Mouse (Mus musculus) ovary, postnatal 36 days (tissue): ENCODE results near the gene Pgp.
A peak's percentile ranks its signal among the peaks of the same experiment; 100 is the strongest.

ENCODE experiments used
- DNase-seq: peaks from one replicate; pipeline ENCODE4 v3.0.0; 2022; ENCODE audit warnings: low spot score, mixed read lengths

Pgp gene

DNA sequence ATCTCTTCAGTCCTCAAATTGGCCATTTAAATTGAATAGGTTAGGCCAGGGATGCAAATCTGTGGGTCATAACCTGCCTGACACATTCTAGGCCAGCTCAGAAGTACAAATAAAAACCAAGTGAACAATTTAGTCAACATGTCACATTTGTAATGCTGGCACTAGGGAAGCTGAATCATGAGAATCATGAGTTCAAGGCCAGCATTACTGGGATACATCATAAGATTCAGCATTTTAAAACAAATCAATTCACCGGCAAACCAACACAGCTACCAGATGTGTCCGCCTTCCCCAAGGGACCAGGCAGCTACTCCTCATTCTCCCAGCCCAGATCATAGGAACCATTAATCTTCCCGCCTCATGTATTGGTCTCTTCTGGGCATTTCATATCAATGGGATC, 13.3 kb downstream of the Pgp start:
- DNase-seq = no peak

DNA sequence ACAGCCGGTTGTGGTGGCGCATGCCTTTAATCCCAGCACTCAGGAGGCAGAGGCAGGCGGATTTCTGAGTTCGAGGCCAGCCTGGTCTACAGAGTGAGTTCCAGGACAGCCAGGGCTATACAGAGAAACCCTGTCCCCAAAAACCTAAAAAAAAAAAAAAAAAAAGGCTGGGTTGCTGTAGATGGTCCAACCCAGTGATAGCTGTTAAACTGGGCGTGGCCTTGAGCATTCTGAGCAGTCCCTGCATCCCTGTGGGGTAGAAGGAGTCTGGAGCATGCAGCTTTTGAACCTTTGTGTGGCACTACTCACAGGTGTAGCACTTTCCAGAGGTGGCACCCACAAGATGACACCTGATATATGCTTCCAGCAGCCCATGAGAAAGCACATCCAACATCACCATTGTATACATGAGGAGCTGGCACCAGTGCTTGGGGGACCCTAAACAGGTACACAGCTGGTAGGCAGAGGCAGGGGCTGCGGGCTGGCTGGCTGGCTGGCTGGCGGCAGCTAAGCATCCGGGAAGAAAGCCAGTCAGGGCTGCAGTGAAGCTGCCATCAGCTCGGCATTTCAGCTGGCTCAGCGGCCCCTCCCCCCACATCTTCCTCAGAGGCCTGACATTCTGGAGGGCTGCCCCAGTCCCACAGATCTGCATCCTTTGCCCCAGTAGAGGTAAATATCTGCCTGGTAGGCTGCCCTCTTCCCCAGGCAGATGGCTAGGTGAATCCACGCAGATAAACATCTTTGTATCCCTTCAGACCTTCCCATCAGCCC, 15.1 kb downstream of the Pgp start:
- no peak for DNase-seq

DNA sequence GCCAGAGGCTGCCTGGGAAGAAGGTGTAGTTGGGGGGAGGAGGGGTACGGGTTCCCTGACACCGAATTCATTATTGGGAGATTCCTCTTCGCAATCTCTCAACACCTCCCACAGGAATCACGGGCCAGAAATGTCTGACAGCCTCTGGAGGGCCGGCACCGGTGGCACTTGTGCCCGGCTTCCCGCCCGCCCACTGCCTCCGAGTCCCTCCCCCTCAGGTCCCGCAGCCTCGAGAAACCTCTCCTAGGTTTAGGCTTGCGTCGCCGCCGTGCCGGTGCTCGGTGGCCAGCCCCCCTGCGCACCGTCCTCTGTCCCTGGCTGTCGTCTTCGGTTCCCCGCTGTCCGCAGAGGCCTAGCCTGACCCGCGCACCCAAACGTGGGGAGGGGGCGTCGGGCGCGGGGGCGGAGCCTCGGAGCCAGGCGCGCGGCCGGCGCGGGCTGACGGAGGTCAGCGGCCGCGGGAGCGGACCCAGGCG, 18.0 kb downstream of the Pgp start, which contains the start of gene Caskin1:
TSS of gene Caskin1 (plus strand) at position 416 of the 476 bp plus-strand sequence.
- DNase-seq = peak; percentile 40

DNA sequence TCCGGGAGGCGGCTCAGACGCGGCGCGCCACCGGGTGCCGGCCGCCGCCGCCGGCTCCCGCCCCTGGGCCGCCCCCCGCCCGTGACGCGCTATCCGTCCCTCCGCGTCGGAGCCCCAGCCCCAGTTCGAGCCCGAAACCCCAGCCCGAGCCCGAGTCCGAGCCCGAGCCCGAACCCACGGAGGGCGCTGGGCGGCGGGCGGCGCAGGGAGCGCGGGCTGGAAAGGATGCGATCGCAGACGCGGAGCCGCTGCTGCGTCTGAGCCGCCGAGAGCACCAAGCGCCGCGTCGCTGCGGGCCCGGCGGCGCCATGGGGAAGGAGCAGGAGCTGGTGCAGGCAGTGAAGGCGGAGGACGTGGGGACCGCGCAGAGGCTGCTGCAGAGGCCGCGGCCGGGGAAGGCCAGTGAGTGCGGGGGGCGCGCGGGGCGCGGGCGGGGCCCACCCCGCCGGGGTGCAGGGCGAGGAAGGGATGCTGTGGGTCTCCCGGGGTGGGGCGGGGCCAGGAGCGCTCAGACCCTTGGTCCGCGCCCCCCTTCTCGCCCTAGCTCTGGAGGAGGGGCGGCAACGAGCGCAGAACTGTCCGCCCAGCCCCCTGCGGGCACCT, 18.6 kb downstream of the Pgp start:
- DNase-seq = peak; percentile 53

DNA sequence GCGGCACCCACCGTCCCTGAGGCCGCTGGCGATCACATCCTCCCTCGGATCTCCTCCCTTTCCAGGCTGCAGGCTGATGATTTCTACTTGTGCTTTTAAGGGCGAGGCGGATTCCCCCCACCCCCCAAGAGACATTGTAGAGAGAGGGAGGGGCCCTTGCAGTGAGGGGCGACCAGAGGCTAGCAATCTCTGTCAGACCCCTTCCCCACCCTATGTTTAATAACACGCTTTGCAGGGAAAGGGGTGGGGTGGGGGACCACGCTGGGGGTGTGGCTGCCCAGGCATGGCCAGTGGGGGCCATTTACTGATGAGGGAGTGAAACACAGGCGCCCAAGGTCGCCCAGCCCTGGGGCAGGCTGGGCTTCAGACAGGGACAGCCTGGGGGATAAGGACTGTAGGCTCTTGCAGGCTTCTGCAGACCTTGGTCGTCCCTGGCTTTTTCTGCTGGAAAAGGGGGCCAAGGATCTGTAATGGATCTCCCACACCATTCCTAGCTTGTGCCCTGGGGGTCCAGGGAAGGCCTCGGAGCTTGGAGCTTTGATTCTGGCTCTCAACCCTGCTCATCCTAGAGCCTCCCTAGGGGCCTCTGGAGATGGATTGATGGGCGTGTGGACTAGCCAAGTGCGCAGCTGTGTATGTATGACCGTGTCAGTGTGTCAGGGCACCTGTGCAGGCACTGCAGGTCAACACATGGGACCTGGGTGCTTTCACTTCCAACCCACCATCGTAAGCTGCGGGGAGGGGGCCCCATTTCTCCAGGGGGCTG, 19.3 kb downstream of the Pgp start:
- peak; percentile 66 for DNase-seq

DNA sequence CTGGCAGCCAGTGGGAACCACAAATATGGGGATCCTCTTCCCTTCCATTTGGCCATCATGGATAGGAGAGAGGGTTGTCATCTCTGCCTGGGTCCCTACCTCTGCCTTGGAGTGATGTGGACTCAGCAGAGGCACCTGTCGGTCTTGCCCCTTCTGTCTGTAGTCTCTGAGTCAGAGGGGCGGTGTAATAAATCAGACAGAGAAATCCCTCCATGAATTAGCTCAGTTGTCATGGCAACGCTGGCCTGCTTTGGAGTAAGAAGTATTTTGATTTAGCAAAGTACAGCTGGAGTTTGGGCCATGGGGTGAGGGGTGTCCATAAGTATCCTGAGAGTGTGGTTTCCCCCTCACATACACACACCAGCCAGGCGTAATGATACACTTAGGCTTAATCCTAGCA, 20.2 kb downstream of the Pgp start:
- DNase-seq = no peak

DNA sequence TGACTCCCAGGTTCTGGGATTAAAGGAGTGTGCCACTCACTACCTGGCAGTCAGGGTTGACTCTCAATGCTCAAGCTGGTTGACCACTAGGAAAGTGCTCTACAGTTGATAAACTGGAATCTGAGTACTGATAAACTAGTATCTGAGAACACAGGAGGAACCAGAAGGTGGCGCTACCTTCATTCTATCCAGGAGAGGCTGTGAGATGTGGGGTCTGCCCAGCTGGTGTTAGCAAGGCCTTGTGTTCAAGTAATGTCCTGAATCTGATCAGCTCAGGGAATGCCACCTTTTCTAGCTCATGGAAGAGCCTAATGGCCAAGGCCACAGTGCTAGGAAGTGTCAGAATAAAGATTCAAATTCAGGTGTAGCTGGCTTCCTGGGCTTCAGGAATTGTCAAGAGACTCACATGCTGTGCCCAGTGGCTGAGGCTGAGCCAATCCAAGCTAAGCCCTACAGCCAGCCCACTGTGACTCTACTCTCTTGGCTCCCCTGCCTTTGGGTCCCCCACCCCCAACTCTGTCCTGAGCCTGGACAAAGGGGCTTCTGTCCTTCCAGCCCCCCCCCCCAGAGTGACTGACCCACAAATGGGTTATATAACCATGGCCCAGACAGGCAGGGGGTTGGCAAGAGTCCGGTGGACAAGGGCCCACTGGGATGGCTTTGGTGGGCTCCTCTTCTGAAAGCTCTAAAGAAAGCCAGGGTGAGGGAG, 24.6 kb downstream of the Pgp start:
- no peak for DNase-seq

DNA sequence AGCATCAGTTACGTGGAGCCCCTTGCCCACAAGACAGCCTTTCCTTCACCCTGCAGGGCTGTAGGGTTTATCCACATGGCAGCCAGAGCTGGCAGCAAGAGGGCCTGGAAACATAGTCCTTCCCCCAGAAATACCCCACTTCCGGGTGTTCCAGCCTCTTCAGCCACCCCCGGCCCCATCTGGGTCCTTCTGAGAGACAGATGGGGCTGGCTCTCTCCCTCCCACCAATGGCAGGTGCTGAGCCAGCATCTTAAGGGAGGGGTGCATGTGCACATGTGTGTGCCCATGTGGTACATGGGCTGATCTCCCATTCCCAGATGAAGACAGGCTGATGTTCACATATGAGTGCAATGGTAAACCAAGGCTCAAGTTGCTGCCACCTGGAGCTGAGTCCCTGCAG, 25.3 kb downstream of the Pgp start:
- no peak for DNase-seq

DNA sequence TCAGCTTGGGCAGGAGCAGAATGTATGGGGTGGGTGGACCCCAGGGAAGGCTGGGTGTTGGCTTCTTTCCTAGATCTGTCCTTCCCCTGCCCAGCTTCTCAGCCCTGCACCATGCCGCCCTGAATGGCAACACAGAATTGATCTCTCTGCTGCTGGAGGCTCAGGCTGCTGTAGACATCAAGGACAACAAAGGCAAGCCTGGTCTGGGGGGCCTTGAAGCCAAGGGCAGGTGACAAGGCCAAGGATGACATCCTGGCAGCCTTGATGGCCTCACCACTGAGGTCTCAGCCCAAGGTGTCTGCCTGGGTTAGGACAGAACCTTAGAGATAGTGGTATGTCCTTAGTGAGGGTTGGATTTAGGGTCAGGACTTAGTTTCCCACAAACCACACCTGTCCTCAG, 25.8 kb downstream of the Pgp start:
- DNase-seq = no peak

DNA sequence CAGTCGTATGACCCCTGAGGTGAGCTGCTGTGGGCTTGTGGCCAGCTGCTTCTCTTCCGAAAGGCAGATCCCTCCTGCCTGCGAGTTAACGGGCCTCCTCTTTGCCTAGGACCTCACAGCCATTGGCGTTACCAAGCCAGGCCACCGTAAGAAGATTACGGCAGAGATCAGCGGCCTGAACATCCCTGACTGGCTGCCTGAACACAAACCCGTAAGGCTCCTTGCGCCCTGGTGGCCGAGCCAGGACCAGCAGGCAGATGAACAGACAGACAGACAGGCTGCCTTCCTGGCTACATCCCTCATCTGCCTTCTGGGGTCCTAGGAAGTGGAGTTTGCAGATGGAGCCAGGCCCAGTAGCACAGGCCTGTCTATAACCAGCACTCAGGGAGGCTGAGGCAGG, 32.0 kb downstream of the Pgp start:
- no peak for DNase-seq

DNA sequence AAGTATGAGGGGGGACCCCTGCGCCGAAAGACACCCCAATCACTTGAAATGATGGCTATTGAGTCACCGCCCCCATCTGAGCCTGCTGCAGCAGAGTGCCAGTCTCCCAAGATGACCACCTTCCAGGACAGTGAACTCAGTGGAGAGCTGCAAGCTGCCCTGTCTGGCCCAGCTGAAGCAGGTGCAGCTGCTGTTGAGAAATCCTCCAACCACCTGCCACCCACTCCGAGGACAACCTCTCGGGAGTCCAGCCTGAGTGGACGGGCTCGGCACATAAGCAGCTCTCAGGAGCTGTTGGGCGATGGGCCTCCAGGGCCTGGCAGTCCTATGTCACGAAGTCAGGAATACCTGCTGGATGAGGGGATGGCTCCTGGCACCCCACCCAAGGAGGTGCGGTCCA, 33.9 kb downstream of the Pgp start:
- DNase-seq = no peak

DNA sequence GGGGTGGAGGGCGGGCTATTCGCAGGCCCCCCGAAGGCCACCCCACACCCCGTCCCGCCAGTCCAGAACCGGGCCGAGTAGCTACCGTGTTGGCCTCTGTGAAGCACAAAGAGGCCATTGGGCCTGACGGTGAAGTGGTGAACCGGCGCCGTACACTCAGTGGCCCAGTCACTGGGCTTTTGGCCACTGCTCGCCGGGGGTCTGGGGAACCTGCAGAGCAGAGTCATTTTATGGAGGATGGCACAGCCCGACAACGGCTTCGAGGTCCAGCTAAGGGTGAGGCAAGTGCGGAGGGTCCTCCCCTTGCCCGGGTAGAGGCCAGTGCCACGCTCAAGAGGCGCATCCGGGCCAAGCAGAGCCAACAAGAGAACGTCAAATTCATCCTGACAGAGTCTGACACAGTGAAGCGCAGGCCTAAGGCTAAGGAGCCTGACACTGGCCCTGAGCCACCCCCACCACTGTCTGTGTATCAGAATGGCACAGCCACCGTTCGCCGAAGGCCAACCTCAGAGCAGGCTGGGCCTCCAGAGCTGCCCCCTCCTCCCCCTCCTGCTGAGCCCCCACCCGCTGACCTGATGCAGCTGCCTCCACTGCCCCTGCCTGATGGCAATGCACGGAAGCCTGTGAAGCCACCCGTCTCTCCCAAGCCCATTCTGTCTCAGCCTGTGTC, 35.2 kb downstream of the Pgp start:
- no peak for DNase-seq

DNA sequence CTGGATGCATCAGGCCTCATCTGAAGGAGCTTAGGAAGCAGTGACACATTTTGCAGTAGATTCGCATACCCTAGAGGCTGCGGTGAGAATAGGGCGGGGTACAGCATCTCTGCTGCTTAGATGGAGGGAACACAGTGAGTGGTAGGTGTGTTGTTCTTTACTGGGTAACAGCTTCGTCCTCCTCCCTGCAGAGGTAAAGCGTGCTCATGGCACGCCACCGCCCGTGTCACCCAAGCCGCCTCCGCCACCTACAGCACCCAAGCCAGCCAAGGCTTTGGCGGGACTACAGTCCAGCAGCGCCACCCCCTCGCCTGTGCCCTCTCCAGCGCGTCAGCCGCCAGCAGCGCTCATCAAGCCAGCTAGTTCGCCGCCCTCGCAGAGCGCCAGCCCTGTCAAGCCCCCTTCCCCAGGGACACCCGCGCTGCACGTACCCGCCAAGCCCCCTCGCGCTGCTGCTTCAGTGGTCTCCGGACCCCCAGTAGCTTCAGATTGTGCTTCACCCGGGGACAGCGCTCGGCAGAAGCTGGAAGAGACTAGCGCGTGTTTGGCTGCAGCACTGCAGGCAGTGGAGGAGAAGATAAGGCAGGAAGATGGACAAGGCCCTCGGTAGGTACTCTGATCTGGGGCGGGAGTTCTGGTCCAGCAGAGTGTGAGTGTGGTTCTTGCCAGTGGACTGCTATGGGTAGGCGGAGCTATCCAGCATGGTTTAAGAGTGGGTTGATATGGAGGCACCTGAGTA, 36.3 kb downstream of the Pgp start:
- peak; percentile 45 for DNase-seq

DNA sequence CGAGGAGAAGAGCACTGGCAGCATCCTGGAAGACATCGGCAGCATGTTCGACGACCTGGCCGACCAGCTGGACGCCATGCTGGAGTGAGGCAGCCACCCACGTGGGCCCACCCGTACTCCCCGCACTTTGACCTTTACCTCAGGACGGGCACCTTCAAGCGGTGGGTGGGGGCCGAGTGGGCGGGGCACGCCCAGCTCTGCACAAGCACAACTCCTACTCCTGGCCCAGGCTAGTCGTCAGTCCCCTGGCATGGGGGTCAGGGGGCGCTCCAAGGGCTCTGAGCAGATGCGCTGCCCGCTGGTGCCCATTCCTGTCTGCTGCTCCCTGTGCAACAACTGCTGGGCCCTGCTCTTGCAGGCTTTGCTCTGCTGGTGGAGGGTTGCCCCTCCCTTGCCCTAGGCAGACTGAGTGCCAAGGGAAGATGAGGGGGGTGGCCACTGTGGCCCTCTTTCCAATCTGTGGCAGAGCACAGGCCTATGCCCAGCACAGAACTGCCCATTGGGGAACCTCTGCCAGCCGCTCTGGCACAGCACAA, 37.0 kb downstream of the Pgp start:
- DNase-seq = no peak

DNA sequence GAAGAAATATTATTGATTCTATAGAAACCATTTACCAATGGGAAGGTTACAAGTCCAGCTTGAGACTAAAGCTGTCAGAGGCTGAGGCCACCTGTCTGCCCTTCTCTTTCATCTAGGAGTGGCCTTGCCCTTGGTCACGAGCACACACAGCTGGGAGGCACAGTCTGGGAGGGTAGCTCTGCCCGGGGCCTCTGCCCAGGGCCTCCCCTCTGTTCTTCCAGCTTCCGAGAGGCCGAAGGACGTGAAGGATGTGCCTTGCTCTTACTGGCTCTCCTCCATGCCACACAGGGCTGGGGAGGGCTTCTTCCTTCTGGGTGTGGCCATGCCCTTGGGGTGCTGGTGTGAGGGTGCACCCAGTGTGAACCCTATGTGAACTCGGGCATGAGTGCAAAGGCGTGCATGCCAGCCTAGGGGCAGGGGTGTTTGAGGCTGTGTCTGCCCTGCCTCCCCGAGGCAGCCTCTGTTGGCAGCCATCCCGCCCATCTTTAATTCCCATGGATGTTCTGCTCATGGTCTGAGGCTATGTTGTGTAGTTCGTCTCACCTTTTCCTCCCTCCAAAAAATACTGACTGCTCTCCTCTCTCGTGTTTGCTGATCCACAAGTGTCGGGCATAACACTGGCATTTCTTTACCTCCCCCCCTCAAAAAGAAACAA, 37.7 kb downstream of the Pgp start:
- no peak for DNase-seq

DNA sequence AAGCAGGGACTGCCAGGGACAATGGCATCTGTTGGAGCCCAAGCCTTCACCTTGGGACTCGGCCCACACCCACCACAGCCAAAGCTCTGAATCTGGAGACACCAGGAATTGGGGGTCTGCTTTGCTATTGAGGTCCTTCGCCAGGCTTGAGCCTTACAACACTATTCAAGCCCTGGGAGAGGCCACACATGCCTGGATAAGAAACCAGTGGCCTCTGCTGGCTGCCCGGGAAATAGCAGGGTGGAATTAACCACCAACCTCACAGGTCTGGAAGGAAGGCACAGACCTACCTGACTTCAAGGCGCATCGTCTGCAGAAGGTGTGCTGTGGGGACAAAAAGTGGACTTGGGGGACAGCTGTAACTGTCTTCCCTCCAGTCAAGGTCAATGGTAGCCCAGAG, 43.4 kb downstream of the Pgp start:
- peak; percentile 54 for DNase-seq

DNA sequence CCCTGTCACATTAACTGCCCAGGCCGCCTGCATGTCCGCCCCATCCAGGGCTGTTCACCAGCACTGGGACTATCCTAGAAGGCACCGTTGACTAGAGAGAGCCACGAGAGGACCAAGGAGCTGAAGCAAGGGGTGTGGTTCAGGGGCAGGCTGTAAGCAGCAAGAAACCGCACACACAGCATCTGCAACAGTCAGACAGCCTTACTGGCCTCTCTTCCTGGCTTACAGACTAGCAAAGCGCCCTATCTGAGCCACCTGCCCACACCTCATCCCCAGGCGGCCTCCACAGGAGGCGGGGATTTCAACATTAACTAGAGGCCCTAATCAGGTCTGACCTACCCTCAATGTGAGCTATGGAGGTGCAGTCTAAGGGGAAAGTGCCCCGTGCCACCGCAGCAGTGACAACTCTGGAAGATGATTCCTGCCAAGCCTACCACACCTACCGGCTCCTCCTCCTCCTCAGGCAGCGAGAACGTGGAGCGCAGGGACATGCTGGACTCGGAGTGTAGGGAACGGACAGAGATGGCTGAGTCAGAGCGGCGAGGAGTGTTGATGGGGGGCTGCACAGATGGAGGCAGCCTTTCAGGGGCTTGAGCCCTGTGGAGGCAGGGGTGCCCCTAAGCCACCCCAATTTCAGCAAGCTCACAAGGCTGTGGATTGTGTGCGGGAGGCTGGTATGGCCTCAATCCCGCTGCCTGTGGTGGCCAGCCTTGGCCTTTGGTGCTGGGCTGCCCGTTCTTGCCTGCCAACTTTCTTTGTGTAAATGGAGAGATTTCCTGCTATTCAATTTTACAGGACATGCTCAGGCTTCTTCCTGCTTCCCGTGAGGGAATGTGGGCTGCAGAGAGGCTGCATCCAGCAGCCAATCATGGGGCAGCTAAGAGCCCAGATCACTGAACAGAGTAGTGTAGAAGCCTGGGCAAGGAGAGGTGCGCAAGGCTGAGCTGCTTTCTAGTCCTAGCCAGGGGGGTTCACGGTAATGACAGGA, 44.4 kb downstream of the Pgp start:
- no peak for DNase-seq

DNA sequence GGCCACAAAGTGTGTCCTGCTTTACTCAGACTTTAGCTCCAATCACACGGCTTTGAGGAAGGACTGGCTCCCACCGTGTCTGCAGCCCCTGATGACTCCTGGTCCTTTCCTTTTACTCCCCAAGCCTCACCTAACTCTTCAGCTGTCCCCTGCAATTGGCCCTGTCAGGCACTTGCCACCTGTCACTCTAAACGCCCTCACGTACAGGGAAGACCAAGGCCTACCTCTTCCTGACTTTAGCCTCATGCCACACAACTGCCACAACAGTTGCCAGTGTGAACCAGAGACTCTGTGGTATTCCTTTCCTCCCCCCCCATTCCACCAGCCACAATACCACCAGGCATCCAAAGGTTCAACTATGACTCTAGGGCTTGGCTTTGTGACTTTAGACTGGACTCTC, 50.3 kb downstream of the Pgp start:
- no peak for DNase-seq
